Mouse (Mus musculus): ENCODE measurements around the gene Usp20. TPM values are rescaled to one million over a fixed set of nuclear protein-coding genes. Genes with fewer than 3 reads are reported as not detected.

Usp20 gene
- polyA plus RNA-seq, 1 experiment from 2014 or later, result 22.9 TPM

DNA sequence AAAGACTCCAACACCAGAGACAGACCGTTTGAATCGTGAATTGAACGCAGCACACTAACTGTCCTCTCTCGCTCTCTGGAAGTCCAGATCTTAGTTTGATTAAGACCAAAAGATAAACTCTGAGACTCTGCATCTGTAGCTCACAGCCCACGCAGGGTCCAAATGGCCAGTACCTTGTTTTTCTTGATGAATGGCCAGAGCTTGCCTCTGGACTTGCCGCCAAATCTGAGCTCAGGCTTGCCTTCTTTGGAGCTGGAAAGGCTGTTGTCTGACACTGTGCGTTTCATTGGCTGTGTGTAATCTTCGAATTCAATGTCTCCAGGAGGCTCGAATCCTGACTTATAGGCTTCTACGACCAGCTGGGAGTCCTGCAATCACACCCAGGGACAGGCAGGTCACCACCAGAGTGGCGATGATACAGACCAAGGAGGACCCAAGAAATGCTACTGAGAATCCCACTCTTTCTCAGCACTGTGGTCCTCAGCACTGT, 71.8 kb downstream of the Usp20 start:
- H3K36me3 ChIP-seq, result peaks cover 76% of the 10 kb centered on the region
- H3K9ac ChIP-seq, result no peak overlapping the region
- no peak overlapping the region for H3K4me2 ChIP-seq (replicated peaks)
- no peaks in the 10 kb centered on the region for H3K27me3 ChIP-seq
- no peak for ATAC-seq (ENCODE audit: low FRiP score, low read depth)
- H3K4me1 ChIP-seq, result no peaks in the 10 kb centered on the region
- H3K4me3 ChIP-seq, result no peak overlapping the region
- no peaks in the 10 kb centered on the region for H3K9me3 ChIP-seq
- WGBS, result 93% methylated on average over 11 of the region's 11 CpGs
- H3K27ac ChIP-seq, result no peak overlapping the region

GRCm38 (mm10) chr2:31056070-31056469, 74.0 kb downstream of the Usp20 start:
- H3K27me3 ChIP-seq, result no peaks in the 10 kb centered on the region
- no peaks in the 10 kb centered on the region for H3K4me1 ChIP-seq
- no peak overlapping the region for H3K27ac ChIP-seq
- 97% methylated on average over 3 of the region's 3 CpGs for WGBS
- H3K4me2 ChIP-seq (replicated peaks), result no peak overlapping the region
- H3K36me3 ChIP-seq, result peaks cover 77% of the 10 kb centered on the region
- H3K9me3 ChIP-seq, result no peaks in the 10 kb centered on the region
- H3K9ac ChIP-seq, result no peak overlapping the region
- ATAC-seq (ENCODE audit: low FRiP score, low read depth), result no peak
- no peak overlapping the region for H3K4me3 ChIP-seq

GRCm38 (mm10) chr2:31057549-31058177, 75.6 kb downstream of the Usp20 start:
- Histone ChIP-seq H3K9ac (no peak overlapping the region), H3K4me2 (replicated peaks) (no peak overlapping the region), H3K4me3 (no peak overlapping the region), H3K27ac (no peak overlapping the region), H3K27me3 (no peaks in the 10 kb centered on the region), H3K4me1 (no peaks in the 10 kb centered on the region), H3K36me3 (peaks cover 62% of the 10 kb centered on the region), H3K9me3 (no peaks in the 10 kb centered on the region)
- 88% methylated on average over 6 of the region's 6 CpGs for WGBS
- ATAC-seq (ENCODE audit: low FRiP score, low read depth), result no peak

DNA sequence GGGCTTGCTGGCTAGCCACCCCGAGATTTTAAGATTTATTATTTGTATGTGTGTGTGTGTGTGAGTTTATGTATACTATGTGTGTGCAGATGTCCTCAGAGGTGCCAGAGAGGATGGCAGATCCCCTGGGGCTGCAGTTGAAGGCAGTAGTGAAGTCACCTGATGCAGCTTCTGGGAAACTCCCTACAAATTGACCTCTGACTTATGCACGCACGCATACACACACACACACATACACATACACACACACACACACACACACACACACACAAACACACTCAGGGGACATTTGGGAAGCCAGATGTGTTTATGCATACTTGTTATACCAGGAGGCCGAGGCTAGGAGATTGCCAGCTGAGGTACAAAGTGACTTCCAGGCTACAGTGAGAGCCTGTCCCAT, 76.4 kb downstream of the Usp20 start:
- H3K4me3 ChIP-seq, result no peak overlapping the region
- H3K9ac ChIP-seq, result no peak overlapping the region
- H3K4me2 ChIP-seq (replicated peaks), result no peak overlapping the region
- no peaks in the 10 kb centered on the region for H3K27me3 ChIP-seq
- H3K27ac ChIP-seq, result no peak overlapping the region
- H3K4me1 ChIP-seq, result no peaks in the 10 kb centered on the region
- ATAC-seq (ENCODE audit: low FRiP score, low read depth), result no peak
- H3K36me3 ChIP-seq, result peaks cover 56% of the 10 kb centered on the region
- no peaks in the 10 kb centered on the region for H3K9me3 ChIP-seq
- WGBS, result 92% methylated on average over 4 of the region's 4 CpGs

DNA sequence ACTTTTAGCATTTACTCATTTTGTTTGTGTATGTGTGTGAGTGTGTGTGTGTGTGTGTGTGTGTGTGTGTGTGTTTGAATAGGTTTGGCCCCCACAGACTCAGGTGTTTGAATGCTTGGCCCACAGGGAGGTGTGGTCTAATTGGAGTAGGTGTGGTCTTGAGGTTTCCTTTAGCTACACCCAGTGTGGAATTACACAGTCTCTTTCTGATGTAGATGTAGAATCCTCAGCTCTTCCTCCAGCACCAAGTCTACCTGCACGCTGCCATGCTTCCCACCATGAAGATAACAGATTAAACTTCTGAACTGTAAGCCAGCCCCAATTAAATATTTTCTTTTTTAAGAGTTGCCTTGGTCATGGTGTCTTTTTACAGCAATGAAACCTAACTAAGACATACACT, 78.2 kb downstream of the Usp20 start:
- Histone ChIP-seq H3K9me3 (no peaks in the 10 kb centered on the region), H3K36me3 (peaks cover 40% of the 10 kb centered on the region), H3K9ac (no peak overlapping the region), H3K4me2 (replicated peaks) (no peak overlapping the region), H3K4me3 (no peak overlapping the region), H3K4me1 (no peaks in the 10 kb centered on the region), H3K27me3 (no peaks in the 10 kb centered on the region), H3K27ac (no peak overlapping the region)
- no peak for ATAC-seq (ENCODE audit: low FRiP score, low read depth)
- WGBS, result 93% methylated on average over 1 of the region's 1 CpGs

DNA sequence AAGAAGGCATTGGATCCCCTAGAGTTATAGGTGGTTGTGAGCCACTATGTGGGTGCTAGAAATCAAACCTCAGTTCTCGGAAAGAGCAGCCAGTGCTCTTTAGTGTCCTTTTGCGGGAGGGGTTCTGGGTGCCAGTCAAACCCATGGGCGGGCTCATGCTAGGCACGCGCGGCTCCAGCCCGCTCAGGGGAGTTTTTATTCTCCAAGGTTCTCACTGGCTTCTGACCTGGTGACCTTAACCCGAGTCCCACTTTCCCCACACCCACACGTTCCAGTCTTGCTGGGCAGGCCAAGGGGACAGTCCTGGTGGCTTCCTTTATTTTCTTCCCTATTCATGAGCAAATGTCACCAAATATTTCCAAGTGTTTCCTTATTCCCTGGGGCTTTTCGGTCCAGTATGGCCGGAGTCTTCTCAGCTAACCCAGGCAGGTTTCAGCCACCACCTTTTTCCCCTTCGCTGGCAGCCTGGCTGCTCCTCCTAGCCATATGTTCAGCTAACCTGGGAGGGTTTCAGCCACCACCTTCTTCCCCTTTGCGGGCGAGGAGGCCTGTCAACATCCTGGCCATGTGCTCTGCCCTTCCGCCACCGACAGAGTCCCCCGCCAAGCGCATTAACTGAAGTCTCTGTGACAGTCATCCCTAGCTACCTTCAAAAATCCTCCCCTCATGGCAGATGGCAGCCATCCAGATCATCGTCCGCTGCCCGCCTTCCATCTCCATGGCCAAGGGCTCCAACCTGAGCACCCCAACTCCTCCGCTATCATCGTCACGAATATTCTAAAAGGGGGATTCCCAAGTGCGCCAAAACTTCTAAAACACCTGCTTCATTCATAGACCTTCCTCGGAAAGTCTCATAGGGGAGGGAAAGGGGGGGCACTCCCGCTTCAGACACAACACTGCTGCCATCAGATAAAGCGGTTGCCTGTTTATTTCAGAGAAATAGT, 79.0 kb downstream of the Usp20 start:
- Histone ChIP-seq H3K9ac (no peak overlapping the region), H3K36me3 (peaks cover 32% of the 10 kb centered on the region), H3K27me3 (no peaks in the 10 kb centered on the region), H3K4me2 (replicated peaks) (no peak overlapping the region), H3K27ac (no peak overlapping the region), H3K4me1 (no peaks in the 10 kb centered on the region), H3K9me3 (no peaks in the 10 kb centered on the region), H3K4me3 (no peak overlapping the region)
- ATAC-seq (ENCODE audit: low FRiP score, low read depth), result no peak
- 90% methylated on average over 28 of the region's 28 CpGs for WGBS

DNA sequence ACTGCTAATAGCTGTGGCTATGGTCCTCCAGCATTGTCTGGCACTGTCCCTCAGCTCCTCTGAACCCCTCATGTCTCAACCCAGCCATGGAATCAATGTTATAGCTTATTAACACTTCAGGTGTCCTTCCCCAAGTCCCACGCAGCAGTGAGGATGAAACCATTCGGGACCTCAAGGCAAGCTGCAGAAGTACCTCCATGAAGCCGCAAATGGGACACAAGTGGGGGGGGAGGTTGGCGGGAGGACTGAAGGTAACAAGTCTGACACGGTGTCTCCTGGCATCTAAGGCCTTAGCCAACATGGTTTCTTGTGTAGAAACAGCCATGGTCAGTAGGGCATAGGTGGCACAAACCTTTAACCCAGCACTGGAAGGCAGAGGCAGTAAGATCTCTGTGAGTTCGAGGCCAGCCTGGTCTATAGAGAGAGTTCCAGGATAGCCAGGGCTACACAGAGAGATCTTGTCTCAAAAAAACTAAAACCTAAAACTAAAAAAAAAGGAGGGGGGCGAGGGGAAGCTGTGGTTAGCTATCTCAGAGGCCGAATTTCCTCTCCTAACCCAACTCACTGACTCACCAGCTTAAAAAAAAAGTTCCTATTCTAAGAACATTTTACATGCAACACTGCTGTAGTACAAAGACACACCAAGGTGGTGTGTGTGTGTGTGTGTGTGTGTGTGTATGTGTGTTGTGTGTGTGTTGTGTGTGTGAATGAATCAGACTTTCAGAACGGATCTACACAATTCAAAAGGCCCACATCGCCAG, 80.0 kb downstream of the Usp20 start:
- Histone ChIP-seq H3K4me2 (replicated peaks) (no peak overlapping the region), H3K9me3 (no peaks in the 10 kb centered on the region), H3K27me3 (no peaks in the 10 kb centered on the region), H3K36me3 (peaks cover 22% of the 10 kb centered on the region), H3K4me1 (peaks cover 3% of the 10 kb centered on the region; the same call in 1 of the 2 replicates), H3K9ac (no peak overlapping the region), H3K4me3 (no peak overlapping the region), H3K27ac (no peak overlapping the region)
- 89% methylated on average over 10 of the region's 10 CpGs for WGBS
- ATAC-seq (ENCODE audit: low FRiP score, low read depth), result no peak

DNA sequence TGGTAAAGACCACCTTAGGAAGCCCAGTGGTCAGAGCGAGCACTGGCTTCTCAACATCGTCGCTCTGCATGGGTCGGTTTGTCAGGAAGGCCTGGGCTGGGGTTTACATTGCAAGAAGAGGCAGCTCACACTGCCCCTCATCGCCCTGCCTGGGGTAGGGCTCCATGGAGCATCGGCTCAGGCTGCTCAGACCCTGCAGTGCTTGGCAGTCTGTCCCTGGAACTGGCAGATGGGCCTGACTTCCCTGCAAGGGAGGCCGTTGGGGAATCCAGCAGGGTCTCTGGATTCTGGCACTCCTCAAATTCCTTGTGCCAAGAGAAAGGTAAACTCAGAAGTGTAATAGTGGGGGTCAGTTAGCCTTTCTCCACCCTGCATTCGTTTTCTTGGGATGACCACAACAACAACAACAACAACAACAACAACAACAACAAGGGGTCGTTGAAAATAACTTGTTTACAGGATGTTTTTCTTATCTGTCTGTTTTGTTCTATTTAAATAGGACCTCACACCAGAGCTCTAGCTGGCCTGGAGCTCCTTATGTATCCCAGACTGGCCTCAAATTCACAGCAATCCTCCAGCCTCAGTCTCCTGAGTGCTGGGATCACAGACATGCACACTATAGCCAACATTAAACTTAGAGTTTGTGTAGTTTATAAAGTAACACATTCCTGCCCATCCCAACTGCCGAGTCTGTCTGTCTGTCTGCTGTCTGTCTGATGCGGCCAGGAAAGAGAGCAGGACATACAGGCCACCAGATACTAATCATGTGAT, 84.1 kb downstream of the Usp20 start:
- no peak overlapping the region for H3K4me3 ChIP-seq
- peak overlapping the region; percentile 14; the same call in 1 of the 2 replicates for H3K9ac ChIP-seq
- peaks cover 7% of the 10 kb centered on the region; the same call in 1 of the 2 replicates for H3K36me3 ChIP-seq
- no peak overlapping the region for H3K4me2 ChIP-seq (replicated peaks)
- peaks cover 21% of the 10 kb centered on the region for H3K4me1 ChIP-seq
- no peaks in the 10 kb centered on the region for H3K9me3 ChIP-seq
- H3K27ac ChIP-seq, result no peak overlapping the region
- H3K27me3 ChIP-seq, result no peaks in the 10 kb centered on the region
- ATAC-seq (ENCODE audit: low FRiP score, low read depth), result no peak
- WGBS, result 73% methylated on average over 11 of the region's 11 CpGs

DNA sequence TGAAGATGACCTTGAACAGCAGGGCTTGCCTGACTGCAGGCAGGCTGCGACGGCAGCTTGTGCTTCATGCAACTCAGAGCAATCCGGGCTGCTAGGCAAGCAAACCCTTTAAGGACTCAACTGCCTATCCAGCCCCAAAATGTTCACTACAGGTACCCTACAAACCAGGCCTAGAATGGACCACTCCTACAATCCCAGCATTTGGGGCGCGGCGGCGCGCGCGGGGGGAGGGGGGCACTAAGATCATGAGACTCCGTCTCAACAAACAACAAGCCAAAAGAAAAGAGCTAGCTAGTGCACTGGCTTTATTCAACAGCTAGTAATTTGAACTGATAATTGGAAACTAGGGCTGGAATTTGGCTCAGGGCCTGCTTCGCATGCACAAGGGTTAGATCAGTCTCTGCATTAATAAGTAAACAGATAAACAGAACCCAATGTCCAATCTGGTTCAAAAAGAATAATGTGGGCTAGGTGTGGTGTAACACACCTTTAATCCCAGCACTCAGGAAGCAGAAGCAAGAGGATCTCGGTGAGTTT, 85.0 kb downstream of the Usp20 start:
- Histone ChIP-seq H3K36me3 (peaks cover 8% of the 10 kb centered on the region), H3K4me3 (no peak overlapping the region), H3K9me3 (no peaks in the 10 kb centered on the region), H3K4me2 (replicated peaks) (no peak overlapping the region), H3K4me1 (peaks cover 21% of the 10 kb centered on the region), H3K27me3 (no peaks in the 10 kb centered on the region), H3K27ac (no peak overlapping the region), H3K9ac (0 out of 2 replicates have a peak overlapping the region, but pooled peaks have one; percentile 14)
- ATAC-seq (ENCODE audit: low FRiP score, low read depth), result no peak
- 86% methylated on average over 13 of the region's 13 CpGs for WGBS

- H3K9ac ChIP-seq, result no peak overlapping the region
- WGBS, result 58% methylated on average over 7 of the region's 7 CpGs
- ATAC-seq (ENCODE audit: low FRiP score, low read depth), result no peak
Measured at GRCm38 (mm10) chr2:31067696-31068245, 85.7 kb downstream of the Usp20 start.

More at GRCm38 (mm10) chr2:31067696-31068245, 85.7 kb downstream of the Usp20 start:
- Histone ChIP-seq H3K4me3 (no peak overlapping the region), H3K27ac (peak overlapping the region; percentile 89), H3K4me1 (peaks cover 21% of the 10 kb centered on the region), H3K9me3 (peaks cover 5% of the 10 kb centered on the region; the same call in 1 of the 2 replicates), H3K36me3 (peaks cover 14% of the 10 kb centered on the region), H3K27me3 (no peaks in the 10 kb centered on the region), H3K4me2 (replicated peaks) (no peak overlapping the region)

All from limb, embryonic 13.5 days (tissue).